Mouse (Mus musculus): Measurements from ENCODE around the gene Rtraf.
"Not testable (repeated sequence)": the region's sequence is repeated elsewhere in the genome, so short reads cannot be mapped to it uniquely, and the experiment has no call there.

Rtraf gene

DNA sequence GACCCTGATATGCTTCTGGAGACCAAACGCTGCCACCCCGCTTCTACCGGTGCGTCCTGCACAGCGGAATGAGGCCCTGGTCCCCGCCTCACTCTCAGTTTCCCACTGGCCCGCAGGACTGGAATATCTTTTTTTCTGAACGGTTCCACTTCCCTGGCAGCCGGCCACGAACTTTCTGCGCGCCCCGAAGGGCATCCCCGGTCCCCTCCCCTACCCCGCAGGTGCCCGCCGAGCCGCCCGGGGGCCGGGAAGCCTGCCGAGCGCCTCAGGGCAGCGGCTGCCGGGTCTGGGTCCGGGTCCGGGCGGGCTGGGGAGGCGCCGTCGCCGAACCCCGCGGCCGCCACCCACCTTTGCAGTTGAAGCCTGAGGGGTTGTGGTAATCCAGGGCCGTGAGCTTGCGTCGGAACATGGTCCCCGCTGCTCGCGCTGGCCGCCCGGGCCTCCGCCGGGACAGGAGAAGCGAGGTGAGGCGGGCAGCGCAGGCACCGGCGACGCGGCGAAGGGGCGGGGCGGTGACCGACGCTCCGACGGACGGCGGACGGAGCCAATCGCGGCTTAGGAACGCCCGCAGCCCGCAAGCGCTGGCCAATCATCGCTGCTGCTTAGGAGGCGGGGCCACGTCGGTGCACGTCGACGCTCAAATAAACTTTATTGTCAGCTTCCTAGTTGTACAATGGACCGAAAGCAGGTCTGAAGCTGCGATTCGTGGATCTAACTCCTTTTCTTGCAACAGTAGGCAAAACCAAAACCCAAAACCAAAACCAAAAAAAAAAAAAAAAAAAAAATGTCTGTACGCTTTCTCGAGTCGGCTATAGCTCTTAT lies at the start of gene Rtraf:
Gene Rtraf, minus strand, starts transcription at position 504 of the 822 bp plus-strand sequence.
- in situ Hi-C loops (cut with MboI; ENCODE audit: low pct_unique_long_range_greater_than_20kb in 1 of 2, low sequenced_read_pairs in 2 of 2, unreplicated experiment in 1 of 2) = loop anchor here (5.0 kb wide), 2 partner anchors 121 to 249 kb away; no protein-coding TSS in a partner anchor

DNA sequence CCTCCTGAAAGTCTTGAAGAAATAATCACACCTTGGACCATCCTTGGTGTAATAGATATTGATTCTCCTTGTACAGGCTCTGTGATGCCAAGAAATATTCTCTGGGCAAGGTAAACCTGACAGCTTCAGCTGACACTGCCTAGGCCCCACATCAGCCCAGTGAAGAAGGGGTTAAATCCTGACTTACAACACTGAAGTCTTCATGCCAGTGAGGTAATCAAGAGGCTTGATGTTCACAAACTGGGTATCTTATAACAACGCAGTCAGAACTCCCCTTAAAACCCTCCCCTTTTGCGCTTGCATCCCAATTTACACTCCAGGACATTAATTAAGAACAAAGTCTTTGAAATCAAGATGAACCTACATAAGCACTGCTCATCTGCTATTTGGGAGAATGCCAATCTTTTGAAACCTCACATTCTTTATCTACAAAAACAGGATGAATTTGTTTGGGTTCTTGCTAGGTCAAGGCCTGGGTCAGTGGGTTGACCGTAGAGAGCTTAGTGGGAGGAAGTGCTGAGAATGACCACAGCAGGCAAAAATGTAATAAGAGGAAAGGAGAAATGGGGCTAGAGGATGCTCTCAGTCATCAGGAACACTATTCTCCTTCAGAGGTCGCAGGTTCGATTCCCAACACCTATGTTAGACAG lies 43.8 kb upstream of the Rtraf start:
- in situ Hi-C loops (cut with MboI; ENCODE audit: low pct_unique_long_range_greater_than_20kb in 1 of 2, low sequenced_read_pairs in 2 of 2, unreplicated experiment in 1 of 2) = no loop called here

DNA sequence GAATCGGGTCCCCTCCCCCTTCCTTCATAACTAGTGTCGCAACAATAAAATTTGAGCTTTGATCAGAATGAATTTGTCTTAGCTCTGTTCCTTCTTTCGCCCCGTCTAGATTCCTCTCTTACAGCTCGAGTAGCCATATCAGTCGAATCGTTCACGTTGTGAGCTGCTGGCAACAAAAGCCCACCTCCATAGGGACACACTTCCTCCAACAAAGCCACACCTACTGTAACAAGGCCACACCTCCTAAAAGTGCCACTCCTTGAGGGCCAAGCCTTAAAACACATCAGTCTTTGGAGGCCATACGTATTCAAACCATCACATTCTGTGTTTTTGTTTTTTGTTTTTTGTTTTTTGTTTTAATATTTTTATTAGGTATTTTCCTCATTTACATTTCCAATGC lies 41.5 kb upstream of the Rtraf start:
- in situ Hi-C loops (cut with MboI; ENCODE audit: low pct_unique_long_range_greater_than_20kb in 1 of 2, low sequenced_read_pairs in 2 of 2, unreplicated experiment in 1 of 2) = not testable (repeated sequence)

DNA sequence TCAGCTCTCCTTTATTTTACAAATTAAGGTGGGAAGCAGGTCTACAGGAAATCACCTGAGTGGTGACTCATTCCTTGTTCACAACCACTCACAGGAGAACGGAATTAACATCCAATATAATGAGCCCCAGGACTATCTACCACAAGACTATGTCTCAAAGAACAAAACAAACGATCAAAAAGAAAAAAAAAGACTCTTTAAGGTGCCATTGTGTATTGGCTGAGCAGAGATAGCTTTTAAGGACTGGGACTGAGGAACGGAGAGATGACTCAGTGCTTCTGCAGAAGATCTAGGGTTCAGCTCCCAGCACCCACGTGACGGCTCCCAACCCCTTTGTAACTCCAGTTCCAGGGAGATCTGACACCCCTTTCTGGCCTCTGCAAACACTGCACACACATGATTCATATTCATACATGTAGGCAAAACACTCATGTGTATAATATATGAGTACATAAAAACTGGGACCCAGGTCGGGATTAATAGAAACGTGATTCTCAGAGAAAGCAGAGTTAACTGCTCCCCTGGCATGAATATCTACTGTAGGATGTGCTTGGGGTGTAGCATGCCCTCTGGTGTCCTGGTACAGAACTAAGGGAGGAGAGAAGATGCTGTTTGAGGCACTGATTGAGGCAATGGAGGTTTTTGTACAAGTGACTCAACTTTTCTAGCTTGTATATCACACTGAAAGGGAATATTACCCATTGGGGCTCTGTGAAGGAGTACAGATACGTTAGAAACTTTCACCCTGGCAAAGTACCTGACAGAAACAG lies 37.9 kb upstream of the Rtraf start:
- in situ Hi-C loops (cut with MboI; ENCODE audit: low pct_unique_long_range_greater_than_20kb in 1 of 2, low sequenced_read_pairs in 2 of 2, unreplicated experiment in 1 of 2) = no loop called here

DNA sequence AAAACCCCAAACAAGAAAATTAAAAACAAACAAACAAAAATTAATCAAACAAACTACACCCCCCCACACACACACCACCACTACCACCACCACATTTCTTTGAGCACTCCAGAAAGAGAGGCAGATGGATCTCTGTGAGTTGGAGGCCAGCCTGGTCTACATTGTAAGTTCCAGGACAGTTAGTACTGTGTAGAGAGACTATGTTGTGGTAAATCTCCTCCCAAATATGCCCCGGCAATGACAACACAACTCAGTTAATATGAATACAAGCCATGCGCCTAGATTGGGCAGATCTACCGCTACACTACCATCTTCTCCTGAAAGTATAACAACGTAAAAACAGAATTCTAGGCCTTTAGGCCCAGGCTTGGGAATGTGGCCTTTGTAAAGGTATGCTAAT lies 36.7 kb upstream of the Rtraf start:
- in situ Hi-C loops (cut with MboI; ENCODE audit: low pct_unique_long_range_greater_than_20kb in 1 of 2, low sequenced_read_pairs in 2 of 2, unreplicated experiment in 1 of 2) = no loop called here

DNA sequence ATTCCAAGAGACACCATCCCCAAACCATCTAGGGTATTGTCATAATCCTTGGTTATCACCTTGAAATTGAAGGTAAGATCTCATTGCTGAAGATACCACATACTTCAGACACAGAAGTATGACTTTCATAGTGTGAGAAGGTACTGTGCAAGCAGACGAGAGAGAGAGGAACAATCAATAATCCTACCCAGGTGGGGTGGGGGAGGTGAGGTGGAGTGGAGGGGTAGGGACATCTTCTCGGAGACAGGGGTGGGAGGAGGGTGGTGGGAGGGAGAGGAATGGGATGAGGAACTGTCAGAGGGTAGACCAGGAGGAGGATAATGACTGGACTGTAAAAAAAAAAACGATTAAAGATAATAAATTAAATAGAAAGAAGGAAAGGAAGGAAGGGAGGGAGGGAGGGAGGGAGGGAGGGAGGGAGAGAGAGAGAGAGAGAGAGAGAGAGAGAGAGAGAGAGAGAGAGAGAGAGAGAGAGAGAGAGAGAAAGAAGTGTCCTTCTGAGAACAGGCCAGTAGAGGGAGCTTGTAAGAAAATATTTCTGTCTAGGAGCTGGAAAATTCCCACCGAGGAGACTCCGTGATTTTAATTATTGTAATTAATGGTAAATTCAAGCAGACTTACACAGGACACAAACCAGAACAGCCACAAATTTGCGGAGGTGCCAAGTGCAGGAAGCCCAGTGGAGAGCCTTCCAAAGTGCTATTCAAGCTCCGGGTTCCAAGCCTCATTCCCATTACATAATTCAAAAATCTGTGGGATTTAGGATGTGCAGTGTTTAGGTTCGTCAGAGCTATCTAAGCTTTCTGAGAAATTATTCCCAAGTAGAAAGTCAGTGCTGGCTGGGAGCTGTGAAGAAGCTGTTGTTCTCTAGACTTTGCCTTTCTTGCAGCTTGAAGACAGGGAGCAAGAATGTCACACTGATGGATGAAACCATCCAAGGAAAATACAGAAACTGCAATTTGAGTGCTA lies 35.5 kb upstream of the Rtraf start:
- in situ Hi-C loops (cut with MboI; ENCODE audit: low pct_unique_long_range_greater_than_20kb in 1 of 2, low sequenced_read_pairs in 2 of 2, unreplicated experiment in 1 of 2) = loop anchor here in 1 of 2 experiments (10.0 kb wide), 1 partner anchor 136 kb away; no protein-coding TSS in a partner anchor

DNA sequence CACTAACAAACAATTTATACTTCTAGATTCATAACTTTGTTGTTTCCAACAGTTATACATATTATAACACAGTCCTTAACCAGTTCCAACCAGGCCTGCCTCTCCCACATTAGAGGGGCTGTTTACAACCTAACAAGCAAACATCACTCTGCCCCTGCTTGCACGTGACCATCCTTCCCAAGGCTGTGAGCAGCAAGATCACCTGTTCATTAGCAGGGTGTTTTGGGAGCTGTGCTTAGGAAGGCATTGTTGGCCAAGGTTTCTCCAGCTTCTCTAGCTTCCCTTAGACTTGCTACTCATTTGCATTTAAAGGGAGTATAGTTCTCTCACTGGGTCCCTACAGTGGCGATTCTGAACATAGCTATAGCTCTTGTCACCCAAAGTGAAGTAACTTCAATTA lies 34.7 kb upstream of the Rtraf start:
- in situ Hi-C loops (cut with MboI; ENCODE audit: low pct_unique_long_range_greater_than_20kb in 1 of 2, low sequenced_read_pairs in 2 of 2, unreplicated experiment in 1 of 2) = loop anchor here in 1 of 2 experiments (10.0 kb wide), 1 partner anchor 137 kb away; no protein-coding TSS in a partner anchor

DNA sequence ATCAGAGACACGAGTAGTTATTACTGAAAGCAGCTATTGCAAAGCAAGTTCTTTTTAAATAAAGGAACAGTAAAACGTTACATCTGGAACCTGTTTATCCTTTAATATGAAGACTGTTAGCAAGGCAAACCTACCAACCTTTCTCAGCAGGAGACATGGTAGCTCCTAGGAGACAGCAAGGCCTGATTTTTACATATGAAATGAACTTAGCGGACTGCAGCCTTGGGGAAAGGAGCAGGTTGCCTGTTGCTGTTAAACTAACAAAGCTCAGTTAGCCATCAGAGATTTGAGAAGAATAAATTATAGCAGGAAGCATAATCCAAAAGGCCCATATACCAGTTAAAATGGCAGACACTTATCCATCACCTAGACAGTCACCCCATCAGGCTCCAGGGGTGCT lies 29.8 kb upstream of the Rtraf start:
- in situ Hi-C loops (cut with MboI; ENCODE audit: low pct_unique_long_range_greater_than_20kb in 1 of 2, low sequenced_read_pairs in 2 of 2, unreplicated experiment in 1 of 2) = loop anchor here in 1 of 2 experiments (10.0 kb wide), 1 partner anchor 141 kb away; no protein-coding TSS in a partner anchor

DNA sequence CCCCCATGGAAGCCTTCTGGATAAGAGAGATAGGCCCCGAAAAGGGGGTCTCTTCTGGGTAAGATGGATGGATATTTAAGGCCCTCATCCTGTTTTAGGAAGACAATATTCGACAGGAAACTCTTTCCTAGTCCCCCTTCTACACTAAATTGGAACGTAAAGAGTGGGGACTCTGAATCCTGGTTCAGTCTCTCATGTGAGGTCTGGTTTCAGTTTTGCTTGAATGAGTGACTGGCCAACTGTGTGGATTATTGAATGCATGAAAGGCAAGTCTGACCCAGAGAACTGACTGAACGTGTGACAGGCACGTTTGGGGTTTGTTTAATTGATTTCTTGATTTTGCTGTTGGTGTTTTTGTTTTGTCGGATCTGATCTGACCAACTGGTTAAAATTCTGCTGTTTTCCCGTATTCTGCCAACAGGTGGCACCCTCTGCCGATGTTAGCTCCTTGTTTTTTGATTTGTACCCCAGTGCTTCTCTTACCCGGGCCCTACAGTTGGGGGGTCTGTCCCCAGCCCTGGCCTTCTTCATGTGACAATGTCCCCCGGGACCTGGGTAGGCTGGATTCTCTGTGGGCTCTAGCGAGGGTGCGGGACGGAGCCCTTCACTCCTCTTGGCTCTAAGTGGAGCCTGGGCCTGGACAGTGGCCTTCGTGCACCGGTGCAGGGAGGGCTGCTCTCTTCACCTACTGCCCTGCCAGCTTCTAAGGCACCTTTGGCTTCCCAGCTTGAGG lies 16.1 kb upstream of the Rtraf start:
- in situ Hi-C loops (cut with MboI; ENCODE audit: low pct_unique_long_range_greater_than_20kb in 1 of 2, low sequenced_read_pairs in 2 of 2, unreplicated experiment in 1 of 2) = loop anchor here (5.0 to 25.0 kb wide), 4 partner anchors 173 to 423 kb away; partner anchors contain the start of gene Kcnk16 (in 1 of the 2)

DNA sequence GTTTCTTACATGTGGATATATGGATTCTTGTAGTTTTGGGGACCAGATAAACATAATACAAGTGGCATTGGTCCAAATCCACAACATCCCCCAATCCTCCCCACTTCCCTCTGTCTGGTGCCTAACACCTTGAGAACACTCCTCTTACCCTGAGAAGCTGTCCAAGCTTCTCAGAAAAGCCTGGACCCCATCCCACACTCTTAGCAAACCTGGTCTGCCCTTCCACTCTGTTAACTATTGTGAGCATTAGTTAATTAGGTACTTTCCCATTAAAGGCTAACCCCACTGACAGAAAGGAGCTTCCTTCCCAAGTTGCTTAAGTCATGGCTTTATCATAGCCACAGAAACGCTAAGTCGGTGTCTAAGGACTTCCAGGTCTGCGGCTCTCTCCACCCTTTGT lies 12.7 kb upstream of the Rtraf start:
- in situ Hi-C loops (cut with MboI; ENCODE audit: low pct_unique_long_range_greater_than_20kb in 1 of 2, low sequenced_read_pairs in 2 of 2, unreplicated experiment in 1 of 2) = loop anchor here (5.0 to 25.0 kb wide), 4 partner anchors 176 to 426 kb away; partner anchors contain the start of gene Kcnk16 (in 1 of the 2)

DNA sequence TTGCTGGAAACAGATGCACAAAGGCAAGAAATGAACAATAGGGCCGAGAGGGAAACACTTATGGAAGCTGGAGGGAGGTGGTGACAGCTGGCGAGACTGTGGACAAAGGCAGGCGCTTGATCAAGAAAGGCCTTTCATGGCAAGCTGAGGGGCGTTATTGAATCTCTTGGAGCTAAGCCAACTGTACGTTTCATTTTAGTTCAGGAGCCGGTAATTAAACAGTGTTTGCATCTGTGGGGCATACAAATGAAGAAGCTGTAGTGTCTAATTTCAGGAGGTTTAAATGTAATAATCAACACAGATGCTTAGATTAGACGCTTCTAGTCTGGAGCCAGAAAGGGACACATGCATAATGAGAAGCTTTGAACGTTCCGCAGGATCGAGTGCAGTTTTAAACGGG lies 1.9 kb upstream of the Rtraf start:
- in situ Hi-C loops (cut with MboI; ENCODE audit: low pct_unique_long_range_greater_than_20kb in 1 of 2, low sequenced_read_pairs in 2 of 2, unreplicated experiment in 1 of 2) = loop anchor here (25.0 kb wide), 2 partner anchors 412 to 437 kb away; partner anchors contain the start of gene Kcnk16 (in 1 of the 2)

DNA sequence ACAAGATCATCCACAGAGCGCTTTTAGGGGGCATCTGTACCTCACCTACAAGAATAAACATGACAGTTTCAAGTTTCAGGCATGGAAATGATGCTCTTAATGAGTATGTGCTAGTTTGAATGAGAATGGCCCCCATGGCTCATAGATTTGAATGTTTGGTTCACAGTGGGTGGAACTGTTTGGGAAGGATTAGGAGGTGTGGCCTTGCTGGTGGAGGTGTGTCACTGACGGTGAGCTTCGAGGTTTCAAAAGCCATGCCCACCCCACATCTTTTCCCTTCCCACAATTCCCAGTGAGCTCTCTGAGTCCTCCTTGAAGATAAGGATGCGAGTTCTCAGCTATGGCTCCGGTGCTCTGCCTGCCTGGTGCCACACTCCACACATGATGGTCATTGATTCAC lies 1.9 kb downstream of the Rtraf start:
- in situ Hi-C loops (cut with MboI; ENCODE audit: low pct_unique_long_range_greater_than_20kb in 1 of 2, low sequenced_read_pairs in 2 of 2, unreplicated experiment in 1 of 2) = loop anchor here (5.0 kb wide), 2 partner anchors 119 to 251 kb away; no protein-coding TSS in a partner anchor

DNA sequence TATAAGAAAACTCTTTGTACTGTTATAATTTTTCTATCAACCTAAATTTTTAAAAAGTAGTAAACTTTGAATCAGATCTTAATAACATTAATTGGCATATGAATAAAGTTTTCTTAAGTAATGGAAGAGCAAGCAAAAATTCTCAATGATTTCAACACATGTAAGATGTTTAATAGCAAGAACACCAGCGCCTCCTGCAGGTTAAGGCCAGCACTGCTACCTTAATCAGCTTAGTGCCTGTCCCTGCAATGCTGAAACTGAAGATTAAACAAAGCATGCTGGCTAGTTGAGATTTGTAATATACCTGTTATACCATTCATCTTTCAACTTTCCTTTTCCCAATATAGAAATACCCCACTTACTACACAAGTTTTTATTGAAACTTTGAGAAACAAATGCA lies 5.7 kb downstream of the Rtraf start:
- in situ Hi-C loops (cut with MboI; ENCODE audit: low pct_unique_long_range_greater_than_20kb in 1 of 2, low sequenced_read_pairs in 2 of 2, unreplicated experiment in 1 of 2) = loop anchor here in 1 of 2 experiments (5.0 kb wide), 1 partner anchor 51 kb away; no protein-coding TSS in a partner anchor

DNA sequence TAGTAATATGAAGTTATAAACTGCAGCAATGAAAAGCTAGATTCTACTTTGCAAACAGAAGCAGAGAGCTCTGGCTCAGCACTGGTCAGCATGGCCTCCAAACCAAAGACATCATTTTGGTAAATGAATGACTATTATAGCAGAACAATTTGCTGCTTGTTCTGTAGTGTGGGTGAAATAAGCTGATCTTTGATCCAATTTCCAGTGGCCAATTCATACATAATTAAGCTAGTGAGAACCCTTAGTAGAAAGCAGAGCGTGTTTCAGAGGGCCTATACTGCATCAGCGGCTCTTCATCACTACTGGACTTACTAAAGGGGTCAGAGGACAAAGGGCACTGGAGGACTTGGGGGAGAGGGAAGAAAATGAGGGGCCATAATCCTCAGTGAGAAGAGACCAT lies 10.6 kb downstream of the Rtraf start:
- in situ Hi-C loops (cut with MboI; ENCODE audit: low pct_unique_long_range_greater_than_20kb in 1 of 2, low sequenced_read_pairs in 2 of 2, unreplicated experiment in 1 of 2) = no loop called here

DNA sequence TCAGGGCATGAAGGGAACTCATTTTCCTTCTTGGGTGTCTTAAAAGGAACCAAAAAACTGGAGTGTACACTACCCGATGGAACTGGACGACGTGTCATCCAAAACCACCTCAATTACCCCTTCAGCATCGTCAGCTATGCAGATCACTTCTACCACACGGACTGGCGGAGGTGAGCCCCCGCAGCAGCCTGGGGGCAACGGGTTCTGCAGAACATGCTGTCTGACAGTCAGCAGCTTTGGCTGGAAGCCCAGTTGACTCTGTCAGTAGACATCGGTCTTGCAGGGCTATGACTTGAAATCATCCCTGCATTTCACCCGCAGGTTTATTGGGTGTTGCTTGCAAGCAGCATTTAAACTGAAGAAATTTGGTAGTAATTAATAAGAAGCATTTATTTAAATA lies 13.7 kb downstream of the Rtraf start:
- in situ Hi-C loops (cut with MboI; ENCODE audit: low pct_unique_long_range_greater_than_20kb in 1 of 2, low sequenced_read_pairs in 2 of 2, unreplicated experiment in 1 of 2) = loop anchor here in 1 of 2 experiments (5.0 kb wide), 1 partner anchor 108 kb away; no protein-coding TSS in a partner anchor

DNA sequence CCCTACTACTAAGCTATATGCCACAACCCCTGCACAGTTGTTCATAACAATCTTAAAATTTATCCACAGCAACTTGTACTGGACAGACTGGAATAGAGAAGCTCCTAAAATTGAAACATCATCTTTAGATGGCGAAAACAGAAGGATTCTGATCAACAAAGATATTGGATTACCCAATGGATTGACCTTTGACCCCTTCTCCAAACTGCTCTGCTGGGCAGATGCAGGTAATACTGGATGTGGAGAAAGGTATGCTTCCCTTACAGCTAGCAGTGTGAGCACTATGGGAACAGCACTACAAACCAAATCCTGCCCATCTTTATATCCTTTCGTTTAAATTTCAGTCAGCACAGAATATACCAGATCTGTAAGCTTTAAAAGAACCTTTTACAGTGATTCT lies 15.8 kb downstream of the Rtraf start:
- in situ Hi-C loops (cut with MboI; ENCODE audit: low pct_unique_long_range_greater_than_20kb in 1 of 2, low sequenced_read_pairs in 2 of 2, unreplicated experiment in 1 of 2) = loop anchor here in 1 of 2 experiments (5.0 kb wide), 1 partner anchor 106 kb away; no protein-coding TSS in a partner anchor

DNA sequence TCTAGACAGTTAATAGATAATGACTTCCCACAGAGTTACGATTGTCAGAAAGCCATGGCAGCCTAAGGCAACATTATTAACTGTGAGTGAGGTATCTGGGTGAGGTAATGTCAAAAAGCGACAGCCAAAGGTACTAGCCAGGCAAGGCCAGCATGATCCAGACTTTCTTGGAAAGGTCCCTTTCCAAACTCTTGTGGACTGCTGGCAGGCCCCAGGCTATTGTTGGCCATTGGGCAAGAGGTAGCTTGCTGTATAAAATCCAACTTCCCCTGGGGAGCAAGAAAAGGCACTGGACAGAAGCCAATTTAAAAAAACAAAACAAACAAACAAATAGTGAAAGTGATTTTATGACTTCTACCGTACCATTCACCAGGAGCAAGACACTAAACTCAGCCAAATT lies 16.3 kb downstream of the Rtraf start:
- in situ Hi-C loops (cut with MboI; ENCODE audit: low pct_unique_long_range_greater_than_20kb in 1 of 2, low sequenced_read_pairs in 2 of 2, unreplicated experiment in 1 of 2) = loop anchor here in 1 of 2 experiments (5.0 kb wide), 1 partner anchor 105 kb away; no protein-coding TSS in a partner anchor
